Mouse (Mus musculus) heart, postnatal 0 days (tissue): ENCODE measurements at regions not wholly inside any gene's neighbourhood (a gene's known extent, or its start where the extent isn't known, plus 50 kb on each side); places are given as distances from the start of the nearest gene placed in this dataset.

ENCODE experiments used
- CTCF ChIP-seq: IDR thresholded peaks from 2 replicates; pipeline ENCODE4 v1.5.1; 2016; ENCODE audit warnings: antibody characterized with exemption, control low read depth, low read depth
- EP300 ChIP-seq: IDR thresholded peaks from 2 replicates; pipeline ENCODE4 v1.6.1; 2016; ENCODE audit warnings: antibody characterized with exemption, low read depth

GRCm38 (mm10) chr17:68107875-68108274 lies 104.0 kb upstream of the Arhgap28 start:
- TF ChIP-seq EP300 (no peak), CTCF (no peak)
